Comparison of ENCODE assay signal across 9 mouse cellular contexts in genomic region chr11:67110168-67110948, GRCm38 (mm10). TPM values are rescaled to one million over a fixed set of nuclear protein-coding genes. Genes with fewer than 3 reads are reported as not detected.
DNase-seq lines count a peak whose midpoint lies in the region; TF ChIP-seq lines count a peak whose summit lies in the region.
"Had no signal": no experiment of that assay in that cellular context is flagged by ENCODE, and none has a peak within 500 bp of the region (broad histone marks: within the 10 kb centered on the region; RNA-seq: fewer than 3 reads in every experiment).

No protein-coding gene starts in this region.

- no peaks in the 10 kb centered on the region for H3K36me3 ChIP-seq in thymus, adult 2 months (ENCODE audit: control insufficient read depth, insufficient read depth, low read length)
- no peaks in the 10 kb centered on the region for H3K36me3 ChIP-seq in kidney, adult 2 months (ENCODE audit: control insufficient read depth, insufficient read depth, low read length)
- H3K36me3 ChIP-seq in testis, adult 2 months (ENCODE audit: control insufficient read depth, insufficient read depth, low read length), result no peaks in the 10 kb centered on the region

- 33% methylated on average over 5 of the region's 5 CpGs for WGBS in thymus, adult 2 months
- 33% methylated on average over 5 of the region's 5 CpGs for WGBS in kidney, adult 2 months

- H3K4me1 ChIP-seq in thymus, adult 2 months (replicated peaks; ENCODE audit: control insufficient read depth, insufficient read depth, low read length), result no peaks in the 10 kb centered on the region
- H3K4me1 ChIP-seq in kidney, adult 2 months (ENCODE audit: control insufficient read depth, insufficient read depth, low read length), result no peaks in the 10 kb centered on the region
- peaks cover 5% of the 10 kb centered on the region for H3K4me1 ChIP-seq in testis, adult 2 months (ENCODE audit: control insufficient read depth, insufficient read depth, low read length)

- intact Hi-C loops in left cerebral cortex, postnatal 4 days (cut with DNase I), result loop anchor here (5.0 kb wide), 4 partner anchors 122 to 567 kb away; partner anchors contain the start of gene Gas7

- H3K4me3 ChIP-seq in thymus, adult 2 months (ENCODE audit: control insufficient read depth, insufficient read depth, low read length), result no peak overlapping the region
- H3K4me3 ChIP-seq in kidney, adult 2 months (ENCODE audit: insufficient read depth, low read depth, low read length), result no peak overlapping the region
- no peak overlapping the region for H3K4me3 ChIP-seq in testis, adult 2 months (ENCODE audit: control insufficient read depth, low read depth, low read length)

- peak; percentile 45 for DNase-seq in thymus, adult 2 months
- no peak for DNase-seq in thymus, adult 18-20 months
- peak; percentile 96 to 97 for DNase-seq in cerebellum, postnatal 14 days
- peak; percentile 58 to 84 for DNase-seq in frontal cortex, postnatal 14 days (ENCODE audit: low spot score in 2 of 2)
- peak; percentile 72 for DNase-seq in kidney, adult 2 months
- DNase-seq in left cerebral cortex, postnatal 4 days, result peak; percentile 87
- peak; percentile 52 for DNase-seq in naive thymus-derived CD4-positive, alpha-beta T cell, adult 2 months (ENCODE audit: low read depth)

- no peak overlapping the region for H3K27ac ChIP-seq in thymus, adult 2 months (ENCODE audit: control insufficient read depth, insufficient read depth, low read length)
- no peak overlapping the region for H3K27ac ChIP-seq in kidney, adult 2 months (ENCODE audit: insufficient read depth, low read depth, low read length)
- no peak overlapping the region for H3K27ac ChIP-seq in testis, adult 2 months (ENCODE audit: control insufficient read depth, insufficient read depth, low read depth, low read length)

- TF ChIP-seq POLR2A in thymus, adult 2 months (IDR thresholded peaks at IDR 0.05; ENCODE audit: control insufficient read depth, extremely low read depth, insufficient read depth, low read length, poor library complexity), result no peak
- no peak for TF ChIP-seq POLR2A in kidney, adult 2 months (IDR thresholded peaks at IDR 0.05; ENCODE audit: low read depth, low read length)
- no peak for TF ChIP-seq POLR2A in testis, adult 2 months (IDR thresholded peaks at IDR 0.05; ENCODE audit: control insufficient read depth, low read depth, low read length)

- TF ChIP-seq CTCF in thymus, adult 2 months (IDR thresholded peaks at IDR 0.05; ENCODE audit: borderline replicate concordance, control insufficient read depth, extremely low read depth, insufficient read depth, low read length, poor library complexity), result peak; percentile 20; the same call in 1 of the 2 replicates
- peak; percentile 92 for TF ChIP-seq CTCF in kidney, adult 2 months (conservative IDR thresholded peaks at IDR 0.05; ENCODE audit: insufficient read depth, insufficient read length, low read depth, low read length)
- TF ChIP-seq CTCF in testis, adult 2 months (IDR thresholded peaks at IDR 0.05; ENCODE audit: control insufficient read depth, insufficient read depth, insufficient replicate concordance, low read depth, low read length), result peak; percentile 80; the same call in 1 of the 2 replicates

- H3K27me3 ChIP-seq in thymus, adult 2 months (ENCODE audit: control insufficient read depth, insufficient read depth, low read length), result no peaks in the 10 kb centered on the region
- H3K27me3 ChIP-seq in kidney, adult 2 months (replicated peaks; ENCODE audit: control insufficient read depth, insufficient read depth, low read length), result no peaks in the 10 kb centered on the region
- H3K27me3 ChIP-seq in testis, adult 2 months (ENCODE audit: control insufficient read depth, insufficient read depth, low read length), result no peaks in the 10 kb centered on the region

RNA-seq across cellular contexts. Expression of gene Myh3, which starts 32.3 kb away (rescaled TPM):
- 0.14 and 0.18 TPM in 2 replicates for polyA plus RNA-seq in thymus, adult 2 months (2012; rRNA removed)
- 0.01 and 0.02 TPM in 2 replicates for polyA plus RNA-seq in kidney, adult 2 months (2012; rRNA removed)
- total RNA-seq in left cerebral cortex, postnatal 4 days (2021), result 1 to 10 TPM; 2.2 to 2.4 TPM
- polyA plus RNA-seq in testis, adult 2 months (2012; rRNA removed), result 0.09 and 0.12 TPM in 2 replicates
- total RNA-seq: neutrophil, adult 5-6 weeks had no signal

RNA-seq across cellular contexts. Expression of gene Sco1, which starts 57.9 kb away (rescaled TPM):
- 3.8 and 4.4 TPM in 2 replicates for polyA plus RNA-seq in thymus, adult 2 months (2012; rRNA removed)
- polyA plus RNA-seq in kidney, adult 2 months (2012; rRNA removed), result 4.5 and 5.8 TPM in 2 replicates
- total RNA-seq in left cerebral cortex, postnatal 4 days (2021), result 10 to 100 TPM in 1 of 2 experiments, 1 to 10 TPM in 1; 9.9 to 12.0 TPM
- polyA plus RNA-seq in testis, adult 2 months (2012; rRNA removed), result 1.1 and 1.8 TPM in 2 replicates

RNA-seq across cellular contexts. Expression of gene Adprm, which starts 58.0 kb away (rescaled TPM):
- 18.8 and 26.2 TPM in 2 replicates for polyA plus RNA-seq in thymus, adult 2 months (2012; rRNA removed)
- polyA plus RNA-seq in kidney, adult 2 months (2012; rRNA removed), result 15.1 and 19.0 TPM in 2 replicates
- 10 to 100 TPM; 24.1 to 26.2 TPM for total RNA-seq in left cerebral cortex, postnatal 4 days (2021)
- polyA plus RNA-seq in testis, adult 2 months (2012; rRNA removed), result 5.5 and 7.6 TPM in 2 replicates

Comparison
In these comparisons a context has a peak if more than half of its experiments do, and no peak if none do; other contexts are left out.
1. DNase-seq: peak in thymus, adult 2 months (single experiment), cerebellum, postnatal 14 days (2 of 2), frontal cortex, postnatal 14 days (2 of 2), kidney, adult 2 months (single experiment), left cerebral cortex, postnatal 4 days (single experiment) and naive thymus-derived CD4-positive, alpha-beta T cell, adult 2 months (single experiment); none in thymus, adult 18-20 months (0 of 2).
2. CTCF ChIP-seq: peak in every context shown above with its lines; median percentile 92 in kidney, adult 2 months; 80 in testis, adult 2 months; 20 in thymus, adult 2 months.